Mouse (Mus musculus) kidney, adult 2 months (tissue): ENCODE measurements around the gene 9130023H24Rik.

Source experiments
- CTCF ChIP-seq: fragments of 200-500 bp; conservative IDR thresholded peaks from 2 replicates; pipeline ENCODE4 v1.5.1; 2011; ENCODE audit warnings: low read depth, mild to moderate bottlenecking, control low read depth, low read length, moderate library complexity, mixed read lengths; ENCODE audit not compliant: insufficient read depth, insufficient read length
- POLR2A ChIP-seq: fragments of 200-500 bp; IDR thresholded peaks from one replicate; pipeline ENCODE4 v1.6.1; 2011; ENCODE audit warnings: low read depth, low read length, control low read depth

DNA sequence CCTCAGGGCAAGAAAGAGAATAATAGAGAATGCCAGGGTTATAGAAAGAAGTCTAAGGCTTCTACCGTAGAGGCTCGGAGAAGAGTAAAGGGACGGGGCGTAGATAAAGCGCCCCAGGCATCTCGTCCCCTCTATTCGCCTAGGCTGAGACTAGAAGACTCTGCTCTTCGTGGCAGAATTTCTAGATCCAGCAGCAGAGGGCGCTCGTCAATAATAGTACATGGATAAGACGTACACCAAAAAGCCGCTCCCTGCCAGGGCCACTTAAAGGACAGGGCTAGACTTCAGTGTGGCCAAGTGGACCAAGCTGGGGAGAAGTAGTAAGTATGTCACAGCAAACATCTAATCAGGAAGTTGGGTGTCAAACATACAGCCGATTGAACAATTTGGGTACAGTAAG is 9.6 kb upstream of the 9130023H24Rik start:
- no peak for TF ChIP-seq POLR2A
- peak; percentile 69 for TF ChIP-seq CTCF
